Mouse (Mus musculus) forebrain, embryonic 14.5 days (tissue): ENCODE measurements at regions not wholly inside any gene's neighbourhood (a gene's known extent, or its start where the extent isn't known, plus 50 kb on each side); places are given as distances from the start of the nearest gene placed in this dataset.

Experiments
- ATAC-seq: fragments of 200-750 bp; cut with Nextera tagmentation; 2 replicates; pipeline ENCODE4 v1.8.0; 2017; ENCODE audit warnings: mild to moderate bottlenecking, moderate library complexity
- DNase-seq: peaks from one replicate; pipeline ENCODE4 v3.0.0-alpha.2; 2015; ENCODE audit warnings: low spot score
- H3K27ac ChIP-seq: fragments of 300-500 bp; sonication (generic); 2 replicates; pipeline ENCODE4 v1.5.1; 2014; ENCODE audit warnings: low read depth, mild to moderate bottlenecking, control low read depth, low read length, moderate library complexity
- H3K27me3 ChIP-seq: fragments of 300-500 bp; sonication (generic); replicated peaks from 2 replicates; pipeline ENCODE4 v1.6.1; 2014; ENCODE audit warnings: low read length, control low read depth, mixed read lengths; ENCODE audit not compliant: control insufficient read depth, insufficient read depth
- H3K36me3 ChIP-seq: fragments of 300-500 bp; sonication (generic); 2 replicates; pipeline ENCODE4 v1.6.1; 2014; ENCODE audit warnings: low read length, control low read depth; ENCODE audit not compliant: control insufficient read depth, insufficient read depth
- H3K4me1 ChIP-seq: fragments of 300-500 bp; sonication (generic); 2 replicates; pipeline ENCODE4 v1.6.1; 2014; ENCODE audit warnings: antibody characterized with exemption, low read length, control low read depth; ENCODE audit not compliant: control insufficient read depth, insufficient read depth
- H3K4me2 ChIP-seq: fragments of 300-500 bp; sonication (generic); 2 replicates; pipeline ENCODE4 v1.6.1; 2014; ENCODE audit warnings: mild to moderate bottlenecking, control low read depth, low read length
- H3K4me3 ChIP-seq: fragments of 300-500 bp; sonication (generic); 2 replicates; pipeline ENCODE4 v1.5.1; 2014; ENCODE audit warnings: low read depth, low read length, control low read depth
- H3K9ac ChIP-seq: fragments of 300-500 bp; sonication (generic); 2 replicates; pipeline ENCODE4 v1.6.1; 2014; ENCODE audit warnings: mild to moderate bottlenecking, low read length, control low read depth, moderate library complexity
- H3K9me3 ChIP-seq: fragments of 300-500 bp; sonication (generic); replicated peaks from 2 replicates; pipeline ENCODE4 v1.6.1; 2016; ENCODE audit warnings: low read length, control low read depth, mixed read lengths; ENCODE audit not compliant: control insufficient read depth
- WGBS: fragments of 180-500 bp; shearing (Covaris S2); extraction: QIAGEN DNeasy Blood & Tissue Kit; methylation state at CpG from one replicate; pipeline ENCODE4 v1.1.7; 2014; 5-methylcytosine and 5-hydroxymethylcytosine counted together

GRCm38 (mm10) chr5:50570701-50571100 is 511.9 kb upstream of the Adgra3 start:
- H3K4me2 ChIP-seq, result no peak overlapping the region
- no peak for ATAC-seq
- no peaks in the 10 kb centered on the region for H3K9me3 ChIP-seq
- H3K4me1 ChIP-seq, result no peaks in the 10 kb centered on the region
- no peaks in the 10 kb centered on the region for H3K27me3 ChIP-seq
- no peaks in the 10 kb centered on the region for H3K36me3 ChIP-seq
- H3K27ac ChIP-seq, result no peak overlapping the region
- no peak for DNase-seq
- H3K4me3 ChIP-seq, result no peak overlapping the region
- no peak overlapping the region for H3K9ac ChIP-seq
- WGBS, result 75% methylated on average over 5 of the region's 5 CpGs

- H3K27me3 ChIP-seq, result no peaks in the 10 kb centered on the region
- H3K4me3 ChIP-seq, result no peak overlapping the region
- no peak overlapping the region for H3K4me2 ChIP-seq
- H3K9me3 ChIP-seq, result no peaks in the 10 kb centered on the region
- no peak overlapping the region for H3K9ac ChIP-seq
- ATAC-seq (no peak), DNase-seq (peak; percentile 10)
- no peaks in the 10 kb centered on the region for H3K36me3 ChIP-seq
- H3K27ac ChIP-seq, result no peak overlapping the region
- H3K4me1 ChIP-seq, result no peaks in the 10 kb centered on the region
Measured at GRCm38 (mm10) chr5:50551125-50551524, 492.3 kb upstream of the Adgra3 start.

- ATAC-seq, result no peak
- 71% methylated on average over 2 of the region's 2 CpGs for WGBS
- no peak for DNase-seq
- no peak overlapping the region for H3K27ac ChIP-seq
- H3K36me3 ChIP-seq, result no peaks in the 10 kb centered on the region
- H3K4me3 ChIP-seq, result no peak overlapping the region
- H3K9ac ChIP-seq, result no peak overlapping the region
- no peaks in the 10 kb centered on the region for H3K4me1 ChIP-seq
- H3K4me2 ChIP-seq, result no peak overlapping the region
- H3K27me3 ChIP-seq, result no peaks in the 10 kb centered on the region
- no peaks in the 10 kb centered on the region for H3K9me3 ChIP-seq
Measured at GRCm38 (mm10) chr5:50512539-50512938, 453.7 kb upstream of the Adgra3 start.

- WGBS, result 90% methylated on average over 3 of the region's 3 CpGs
- H3K4me1 ChIP-seq, result no peaks in the 10 kb centered on the region
- H3K4me3 ChIP-seq, result no peak overlapping the region
- H3K27ac ChIP-seq, result no peak overlapping the region
- no peak for ATAC-seq
- no peaks in the 10 kb centered on the region for H3K9me3 ChIP-seq
- H3K9ac ChIP-seq, result no peak overlapping the region
- no peak overlapping the region for H3K4me2 ChIP-seq
- H3K27me3 ChIP-seq, result no peaks in the 10 kb centered on the region
- no peaks in the 10 kb centered on the region for H3K36me3 ChIP-seq
- no peak for DNase-seq
Measured at GRCm38 (mm10) chr5:50509696-50510421, 451.1 kb upstream of the Adgra3 start.

GRCm38 (mm10) chr5:50490223-50490622 is 431.4 kb upstream of the Adgra3 start:
- H3K36me3 ChIP-seq, result no peaks in the 10 kb centered on the region
- H3K4me1 ChIP-seq, result no peaks in the 10 kb centered on the region
- H3K9ac ChIP-seq, result no peak overlapping the region
- no peak overlapping the region for H3K4me2 ChIP-seq
- 79% methylated on average over 3 of the region's 3 CpGs for WGBS
- no peak for ATAC-seq
- H3K9me3 ChIP-seq, result no peaks in the 10 kb centered on the region
- DNase-seq, result no peak
- H3K27me3 ChIP-seq, result no peaks in the 10 kb centered on the region
- no peak overlapping the region for H3K27ac ChIP-seq
- no peak overlapping the region for H3K4me3 ChIP-seq

- Histone ChIP-seq H3K27me3 (no peaks in the 10 kb centered on the region), H3K9me3 (no peaks in the 10 kb centered on the region), H3K4me1 (no peaks in the 10 kb centered on the region), H3K4me2 (no peak overlapping the region), H3K9ac (no peak overlapping the region), H3K4me3 (no peak overlapping the region), H3K36me3 (no peaks in the 10 kb centered on the region), H3K27ac (no peak overlapping the region)
- WGBS, result 14% methylated on average over 3 of the region's 3 CpGs
- ATAC-seq, result no peak; the same call in 1 of the 2 replicates
- peak; percentile 72 for DNase-seq
Measured at GRCm38 (mm10) chr5:50476985-50477384, 418.2 kb upstream of the Adgra3 start.

- Histone ChIP-seq H3K9ac (no peak overlapping the region), H3K4me2 (no peak overlapping the region), H3K27ac (no peak overlapping the region), H3K9me3 (no peaks in the 10 kb centered on the region), H3K4me3 (no peak overlapping the region), H3K4me1 (no peaks in the 10 kb centered on the region), H3K36me3 (no peaks in the 10 kb centered on the region), H3K27me3 (no peaks in the 10 kb centered on the region)
- 77% methylated on average over 3 of the region's 3 CpGs for WGBS
- no peak for DNase-seq
- no peak for ATAC-seq
Measured at GRCm38 (mm10) chr5:50461491-50461890, 402.7 kb upstream of the Adgra3 start.

GRCm38 (mm10) chr5:50457621-50458020 is 398.8 kb upstream of the Adgra3 start:
- no peaks in the 10 kb centered on the region for H3K36me3 ChIP-seq
- H3K27me3 ChIP-seq, result no peaks in the 10 kb centered on the region
- H3K9ac ChIP-seq, result no peak overlapping the region
- DNase-seq, result peak; percentile 93
- WGBS, result 19% methylated on average over 6 of the region's 6 CpGs
- no peak overlapping the region for H3K27ac ChIP-seq
- H3K4me1 ChIP-seq, result no peaks in the 10 kb centered on the region
- no peak overlapping the region for H3K4me2 ChIP-seq
- no peaks in the 10 kb centered on the region for H3K9me3 ChIP-seq
- peak; percentile 95 for ATAC-seq
- H3K4me3 ChIP-seq, result no peak overlapping the region

GRCm38 (mm10) chr5:50454387-50454786 is 395.6 kb upstream of the Adgra3 start:
- H3K4me1 ChIP-seq, result no peaks in the 10 kb centered on the region
- H3K4me3 ChIP-seq, result no peak overlapping the region
- WGBS, result 69% methylated on average over 2 of the region's 2 CpGs
- no peak overlapping the region for H3K4me2 ChIP-seq
- H3K27ac ChIP-seq, result no peak overlapping the region
- no peak overlapping the region for H3K9ac ChIP-seq
- no peaks in the 10 kb centered on the region for H3K9me3 ChIP-seq
- H3K36me3 ChIP-seq, result no peaks in the 10 kb centered on the region
- ATAC-seq, result no peak
- no peak for DNase-seq
- H3K27me3 ChIP-seq, result no peaks in the 10 kb centered on the region
